Mouse (Mus musculus): ENCODE results near the gene Cwc25. TPM values are rescaled to one million over a fixed set of nuclear protein-coding genes. Genes with fewer than 3 reads are reported as not detected.

Cwc25 gene
- polyA plus RNA-seq, 1 experiment from 2014 or later: 9.0 TPM

DNA sequence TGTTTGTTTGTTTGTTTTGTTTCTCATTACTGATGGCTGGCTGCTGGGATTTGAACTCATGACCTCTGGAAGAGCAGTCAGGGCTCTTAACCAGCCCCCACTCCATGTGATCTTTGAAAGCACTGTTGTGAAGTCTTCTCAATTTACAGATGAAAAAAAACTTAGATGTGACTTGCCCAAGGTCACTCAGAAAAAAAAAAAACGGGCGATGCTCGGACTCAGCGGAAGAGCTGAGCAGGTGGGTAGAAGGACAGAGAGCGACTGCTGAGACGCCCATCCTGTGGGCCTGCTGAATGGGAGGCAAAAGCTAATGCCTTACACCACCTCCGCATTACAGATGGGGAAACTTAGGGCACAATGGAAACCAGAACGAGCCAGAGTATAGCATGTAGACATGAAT lies 69.7 kb downstream of the Cwc25 start:
- H3K9me3 ChIP-seq (ENCODE audit: control insufficient read depth, low read length): no peaks in the 10 kb centered on the region
- H3K9ac ChIP-seq (ENCODE audit: low read length): 0 out of 2 replicates have a peak overlapping the region, but pooled peaks have one; percentile 56
- peaks cover 17% of the 10 kb centered on the region for H3K36me3 ChIP-seq (ENCODE audit: control insufficient read depth, insufficient read depth, low read length)
- H3K4me1 ChIP-seq (ENCODE audit: control insufficient read depth in 2 of 2, insufficient read depth in 2 of 2, low read length in 2 of 2): peaks cover 36 to 53% of the 10 kb centered on the region in 2 experiments
- H3K27me3 ChIP-seq (ENCODE audit: control insufficient read depth, insufficient read depth, low read length): no peaks in the 10 kb centered on the region
- no peak overlapping the region for H3K27ac ChIP-seq (replicated peaks in 1 of 2; ENCODE audit: control insufficient read depth in 1 of 2, insufficient read depth in 1 of 2, low read depth in 2 of 2, low read length in 2 of 2)
- 80% methylated on average over 8 of the region's 8 CpGs for WGBS
- H3K4me3 ChIP-seq (ENCODE audit: control insufficient read depth in 1 of 2, insufficient read depth in 1 of 2, low read depth in 1 of 2, low read length in 2 of 2): no peak overlapping the region
- peak overlapping the region; percentile 31; the same call in 1 of the 2 replicates for H3K4me2 ChIP-seq (ENCODE audit: low read length)
- ATAC-seq (ENCODE audit: insufficient number of reproducible peaks, insufficient read depth, low FRiP score, low read depth): no peak

DNA sequence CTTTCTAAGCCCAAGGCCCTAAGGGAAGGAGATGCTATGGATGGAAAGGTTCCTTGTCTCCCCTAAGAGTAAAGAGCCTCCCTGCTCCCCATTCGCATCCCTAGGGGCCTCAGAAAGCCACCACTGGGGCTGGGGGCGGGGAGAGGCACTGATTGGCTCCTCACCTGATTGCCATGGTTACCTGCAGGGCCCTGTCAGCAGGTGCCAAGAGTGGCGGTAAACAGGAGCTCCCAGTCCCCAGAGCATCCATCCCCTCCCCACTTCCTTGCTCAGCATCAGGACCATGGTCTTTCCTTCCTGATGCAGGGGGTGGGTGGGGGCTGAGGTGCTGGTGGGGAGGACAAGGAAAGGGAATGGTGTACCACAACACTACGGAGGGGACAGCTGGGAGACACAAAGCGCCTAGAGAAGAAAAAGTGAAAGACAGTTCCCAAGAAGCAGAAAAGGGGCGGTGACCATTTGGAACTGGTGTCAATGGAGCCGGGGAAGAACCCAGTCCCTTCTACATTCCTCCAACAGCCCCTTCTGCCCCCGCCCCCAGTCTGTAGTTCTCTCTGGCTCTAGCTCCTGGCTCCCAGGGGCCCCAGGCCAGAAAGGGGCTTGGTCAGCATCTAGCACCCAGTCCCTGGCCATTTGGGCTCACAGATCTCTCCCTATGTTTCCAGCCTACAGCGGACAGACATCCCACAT lies 70.5 kb downstream of the Cwc25 start:
- H3K27me3 ChIP-seq (ENCODE audit: control insufficient read depth, insufficient read depth, low read length): no peaks in the 10 kb centered on the region
- H3K9ac ChIP-seq (ENCODE audit: low read length): peak overlapping the region; percentile 56
- ATAC-seq (ENCODE audit: insufficient number of reproducible peaks, insufficient read depth, low FRiP score, low read depth): no peak
- peaks cover 25% of the 10 kb centered on the region for H3K36me3 ChIP-seq (ENCODE audit: control insufficient read depth, insufficient read depth, low read length)
- H3K4me1 ChIP-seq (ENCODE audit: control insufficient read depth in 2 of 2, insufficient read depth in 2 of 2, low read length in 2 of 2): peaks cover 29 to 44% of the 10 kb centered on the region in 2 experiments
- peak overlapping the region; percentile 59 to 61 for H3K27ac ChIP-seq (replicated peaks in 1 of 2; ENCODE audit: control insufficient read depth in 1 of 2, insufficient read depth in 1 of 2, low read depth in 2 of 2, low read length in 2 of 2)
- WGBS: 55% methylated on average over 9 of the region's 9 CpGs
- peak overlapping the region; percentile 31 for H3K4me2 ChIP-seq (ENCODE audit: low read length)
- no peaks in the 10 kb centered on the region for H3K9me3 ChIP-seq (ENCODE audit: control insufficient read depth, low read length)
- no peak overlapping the region for H3K4me3 ChIP-seq (ENCODE audit: control insufficient read depth in 1 of 2, insufficient read depth in 1 of 2, low read depth in 1 of 2, low read length in 2 of 2)

Small RNAs within 50 kb of the gene (microRNA-seq; reads per million reads assigned to microRNA genes)
- not detected for gene Mir8102

Other genes with a start within 250 kb of the Cwc25 start
- 0.22 TPM in 1 of 2 replicates, not detected in the other for gene Srcin1, start 190.4 kb downstream of the Cwc25 start, polyA plus RNA-seq (2014; fragmentation: Nextera tagmentation; extraction: Ambion mirVana)
- gene Epop, start 136.9 kb downstream of the Cwc25 start, polyA plus RNA-seq (2014; fragmentation: Nextera tagmentation; extraction: Ambion mirVana): 0.77 and 1.00 TPM in 2 replicates
- gene Mllt6, start 103.1 kb downstream of the Cwc25 start, polyA plus RNA-seq (2014; fragmentation: Nextera tagmentation; extraction: Ambion mirVana): 3.2 and 3.3 TPM in 2 replicates
- gene Cisd3, start 80.7 kb downstream of the Cwc25 start, polyA plus RNA-seq (2014; fragmentation: Nextera tagmentation; extraction: Ambion mirVana): 52.6 and 63.2 TPM in 2 replicates
- gene Pcgf2, start 66.1 kb downstream of the Cwc25 start, polyA plus RNA-seq (2014; fragmentation: Nextera tagmentation; extraction: Ambion mirVana): 12.5 and 14.5 TPM in 2 replicates
- 430 and 441 TPM in 2 replicates for gene Psmb3, start 63.2 kb downstream of the Cwc25 start, polyA plus RNA-seq (2014; fragmentation: Nextera tagmentation; extraction: Ambion mirVana)
- gene Pip4k2b, start 21.9 kb downstream of the Cwc25 start, polyA plus RNA-seq (2014; fragmentation: Nextera tagmentation; extraction: Ambion mirVana): 0.80 and 1.1 TPM in 2 replicates
- gene 1700001P01Rik, start 9.4 kb upstream of the Cwc25 start, polyA plus RNA-seq (2014; fragmentation: Nextera tagmentation; extraction: Ambion mirVana): not detected in 2 replicates
- gene Rpl23, start 15.9 kb upstream of the Cwc25 start, polyA plus RNA-seq (2014; fragmentation: Nextera tagmentation; extraction: Ambion mirVana): 499 and 536 TPM in 2 replicates
- gene Lasp1, start 32.4 kb upstream of the Cwc25 start, polyA plus RNA-seq (2014; fragmentation: Nextera tagmentation; extraction: Ambion mirVana): 26.5 and 28.1 TPM in 2 replicates
- gene B230217C12Rik, start 74.2 kb upstream of the Cwc25 start, polyA plus RNA-seq (2014; fragmentation: Nextera tagmentation; extraction: Ambion mirVana): 4.2 and 5.5 TPM in 2 replicates
- gene Fbxo47, start 117.6 kb upstream of the Cwc25 start, polyA plus RNA-seq (2014; fragmentation: Nextera tagmentation; extraction: Ambion mirVana): 1.2 and 1.5 TPM in 2 replicates
- gene Plxdc1, start 219.9 kb upstream of the Cwc25 start, polyA plus RNA-seq (2014; fragmentation: Nextera tagmentation; extraction: Ambion mirVana): 0.43 and 0.66 TPM in 2 replicates
- 3.2 and 4.0 TPM in 2 replicates for gene Arl5c, start 229.6 kb upstream of the Cwc25 start, polyA plus RNA-seq (2014; fragmentation: Nextera tagmentation; extraction: Ambion mirVana)